Mouse (Mus musculus) hindbrain, embryonic 13.5 days (tissue): Measurements from ENCODE around the gene Sfrp5. TPM values are rescaled to one million over a fixed set of nuclear protein-coding genes. Genes with fewer than 3 reads are reported as not detected.

ENCODE experiments used
- ATAC-seq: fragments of 200-750 bp; cut with Nextera tagmentation; 2 replicates; pipeline ENCODE4 v1.8.0; 2017; ENCODE audit warnings: moderate TSS enrichment; ENCODE audit not compliant: low FRiP score
- H3K27ac ChIP-seq: fragments of 300-500 bp; sonication (generic); 2 replicates; pipeline ENCODE4 v1.5.1; 2015; ENCODE audit warnings: inconsistent platforms, mild to moderate bottlenecking, moderate library complexity
- H3K27me3 ChIP-seq: fragments of 300-500 bp; sonication (generic); 2 replicates; pipeline ENCODE4 v1.6.1; 2015; ENCODE audit warnings: mild to moderate bottlenecking, inconsistent platforms
- H3K36me3 ChIP-seq: fragments of 300-500 bp; sonication (generic); 2 replicates; pipeline ENCODE4 v1.6.1; 2015; ENCODE audit warnings: mild to moderate bottlenecking, inconsistent platforms
- H3K4me1 ChIP-seq: fragments of 300-500 bp; sonication (generic); replicated peaks from 2 replicates; pipeline ENCODE4 v1.6.1; 2015; ENCODE audit warnings: inconsistent platforms
- H3K4me2 ChIP-seq: fragments of 300-500 bp; sonication (generic); 2 replicates; pipeline ENCODE4 v1.6.1; 2015; ENCODE audit warnings: inconsistent platforms, mild to moderate bottlenecking, moderate library complexity
- H3K4me3 ChIP-seq: fragments of 300-500 bp; sonication (generic); 2 replicates; pipeline ENCODE4 v1.5.1; 2015; ENCODE audit warnings: mild to moderate bottlenecking, inconsistent platforms
- H3K9ac ChIP-seq: fragments of 300-500 bp; sonication (generic); 2 replicates; pipeline ENCODE4 v1.6.1; 2015; ENCODE audit warnings: mild to moderate bottlenecking, inconsistent platforms
- H3K9me3 ChIP-seq: fragments of 300-500 bp; sonication (generic); 2 replicates; pipeline ENCODE4 v1.6.1; 2016; ENCODE audit warnings: inconsistent platforms
- WGBS: fragments of 180-500 bp; shearing (Covaris S2); methylation state at CpG from one replicate; pipeline ENCODE4 v1.1.7; 2015; 5-methylcytosine and 5-hydroxymethylcytosine counted together
- polyA plus RNA-seq: library from polyadenylated mRNA; unstranded; fragments of >200 nt; fragmentation: Nextera tagmentation; extraction: Ambion mirVana; gene quantifications from 2 replicates; pipeline ENCODE4 v1.2.1, GENCODE M21; 2015

Sfrp5 gene
- polyA plus RNA-seq, 1 experiment from 2014 or later, result 4.4 TPM

- Histone ChIP-seq H3K4me3 (no peak overlapping the region), H3K4me1 (peaks cover 4% of the 10 kb centered on the region; the same call in 1 of the 2 replicates), H3K9me3 (no peaks in the 10 kb centered on the region), H3K9ac (no peak overlapping the region), H3K36me3 (peaks cover 56% of the 10 kb centered on the region), H3K27me3 (peaks cover 4% of the 10 kb centered on the region), H3K27ac (no peak overlapping the region; the same call in 1 of the 2 replicates), H3K4me2 (no peak overlapping the region)
- ATAC-seq, result no peak
- WGBS, result 43% methylated on average over 2 of the region's 2 CpGs
Observed at GRCm38 (mm10) chr19:42193311-42193710, 8.7 kb downstream of the Sfrp5 start.

- no peak overlapping the region for H3K9ac ChIP-seq
- H3K4me2 ChIP-seq, result no peak overlapping the region
- peaks cover 81% of the 10 kb centered on the region for H3K36me3 ChIP-seq
- ATAC-seq, result 0 out of 2 replicates have a peak, but pooled peaks have one; percentile 57
- no peaks in the 10 kb centered on the region for H3K27me3 ChIP-seq
- H3K27ac ChIP-seq, result no peak overlapping the region
- H3K4me3 ChIP-seq, result no peak overlapping the region
- H3K9me3 ChIP-seq, result no peaks in the 10 kb centered on the region
- no peaks in the 10 kb centered on the region; the same call in 1 of the 2 replicates for H3K4me1 ChIP-seq
- WGBS, result 19% methylated on average over 5 of the region's 5 CpGs
Observed at GRCm38 (mm10) chr19:42190494-42190893, 11.6 kb downstream of the Sfrp5 start.

DNA sequence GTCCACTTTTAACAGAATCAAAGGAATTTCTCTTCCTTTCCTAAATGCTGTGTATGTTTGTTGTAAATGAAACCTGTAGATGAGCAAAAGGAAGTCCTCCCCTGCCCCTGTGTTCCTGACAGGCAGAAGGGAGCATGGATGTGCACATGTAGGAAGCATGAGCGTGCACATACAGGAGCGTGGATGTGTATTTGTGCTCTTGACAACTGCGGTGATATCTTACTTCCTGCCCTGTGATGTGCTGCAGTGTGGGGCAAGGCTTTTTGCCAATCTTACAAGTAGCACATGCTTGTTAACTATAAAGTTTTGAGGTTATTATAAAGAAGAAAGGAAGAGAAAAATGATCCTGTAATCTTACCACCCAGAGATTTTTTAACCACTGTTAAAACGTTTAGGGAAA lies 12.3 kb downstream of the Sfrp5 start:
- 85% methylated on average over 4 of the region's 4 CpGs for WGBS
- ATAC-seq, result no peak
- Histone ChIP-seq H3K9ac (no peak overlapping the region), H3K4me2 (no peak overlapping the region), H3K4me3 (no peak overlapping the region), H3K9me3 (no peaks in the 10 kb centered on the region), H3K27ac (no peak overlapping the region), H3K4me1 (no peaks in the 10 kb centered on the region; the same call in 1 of the 2 replicates), H3K27me3 (no peaks in the 10 kb centered on the region), H3K36me3 (peaks cover 87% of the 10 kb centered on the region)

GRCm38 (mm10) chr19:42182673-42183072 lies 19.4 kb downstream of the Sfrp5 start:
- Histone ChIP-seq H3K4me1 (0 out of 2 replicates have a peak, but pooled peaks cover 3% of the 10 kb centered on the region), H3K27me3 (no peaks in the 10 kb centered on the region), H3K4me3 (no peak overlapping the region), H3K4me2 (no peak overlapping the region), H3K9ac (no peak overlapping the region), H3K9me3 (no peaks in the 10 kb centered on the region), H3K27ac (no peak overlapping the region), H3K36me3 (peaks cover 88% of the 10 kb centered on the region)
- ATAC-seq, result no peak
- 73% methylated on average over 6 of the region's 6 CpGs for WGBS

- Histone ChIP-seq H3K4me1 (peaks cover 10% of the 10 kb centered on the region; the same call in 1 of the 2 replicates), H3K4me2 (no peak overlapping the region), H3K9me3 (no peaks in the 10 kb centered on the region), H3K27ac (no peak overlapping the region), H3K27me3 (no peaks in the 10 kb centered on the region), H3K9ac (no peak overlapping the region), H3K4me3 (no peak overlapping the region), H3K36me3 (peaks cover 59% of the 10 kb centered on the region)
- WGBS, result 94% methylated on average over 14 of the region's 14 CpGs
- no peak for ATAC-seq
Observed at GRCm38 (mm10) chr19:42179356-42179755, 22.7 kb downstream of the Sfrp5 start.

DNA sequence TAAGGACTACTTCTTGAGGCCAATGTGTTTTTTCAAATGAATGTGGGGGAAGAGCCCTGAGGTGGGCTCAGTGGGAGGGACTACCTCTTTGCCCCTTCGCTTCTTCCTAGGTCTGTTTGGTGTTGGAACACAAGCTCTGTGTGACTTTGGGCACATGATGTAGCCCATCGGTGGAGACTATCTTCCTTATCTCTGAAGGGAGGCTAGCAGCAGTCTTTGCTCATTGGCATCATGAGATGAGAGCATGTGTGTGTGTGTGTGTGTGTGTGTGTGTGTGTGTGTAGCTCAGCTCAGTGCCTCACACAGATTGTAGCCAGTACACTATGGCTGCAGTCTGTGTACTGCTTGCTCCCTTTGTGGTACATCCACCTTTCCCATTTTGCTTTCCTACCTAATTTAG lies 24.6 kb downstream of the Sfrp5 start:
- WGBS, result 90% methylated on average over 2 of the region's 2 CpGs

GRCm38 (mm10) chr19:42176841-42177240 lies 25.2 kb downstream of the Sfrp5 start:
- Histone ChIP-seq H3K9ac (no peak overlapping the region), H3K4me1 (peaks cover 25% of the 10 kb centered on the region), H3K36me3 (peaks cover 35% of the 10 kb centered on the region), H3K9me3 (no peaks in the 10 kb centered on the region), H3K27ac (no peak overlapping the region), H3K4me2 (no peak overlapping the region), H3K27me3 (no peaks in the 10 kb centered on the region), H3K4me3 (no peak overlapping the region)
- WGBS, result 85% methylated on average over 7 of the region's 7 CpGs
- ATAC-seq, result no peak

More for the DNA sequence above, 24.6 kb downstream of the Sfrp5 start:
- no peak for ATAC-seq
- no peak overlapping the region for H3K4me3 ChIP-seq
- no peak overlapping the region for H3K9ac ChIP-seq
- no peak overlapping the region for H3K27ac ChIP-seq
- H3K4me2 ChIP-seq, result no peak overlapping the region
- H3K4me1 ChIP-seq, result peaks cover 20% of the 10 kb centered on the region
- no peaks in the 10 kb centered on the region for H3K27me3 ChIP-seq
- no peaks in the 10 kb centered on the region for H3K9me3 ChIP-seq
- H3K36me3 ChIP-seq, result peaks cover 40% of the 10 kb centered on the region

- peaks cover 26% of the 10 kb centered on the region for H3K27me3 ChIP-seq
- H3K36me3 ChIP-seq, result no peaks in the 10 kb centered on the region
- WGBS, result 2% methylated on average over 51 of the region's 56 CpGs
- H3K27ac ChIP-seq, result peak overlapping the region; percentile 66
- peak overlapping the region; percentile 90 for H3K4me2 ChIP-seq
- peak overlapping the region; percentile 91 for H3K9ac ChIP-seq
- H3K4me1 ChIP-seq, result peaks cover 43% of the 10 kb centered on the region
- peak; percentile 91 for ATAC-seq
- no peaks in the 10 kb centered on the region for H3K9me3 ChIP-seq
- peak overlapping the region; percentile 85 for H3K4me3 ChIP-seq
Observed at GRCm38 (mm10) chr19:42170025-42170969, 31.8 kb downstream of the Sfrp5 start.

- Histone ChIP-seq H3K4me1 (peaks cover 39% of the 10 kb centered on the region), H3K36me3 (no peaks in the 10 kb centered on the region), H3K27me3 (peaks cover 26% of the 10 kb centered on the region), H3K9me3 (no peaks in the 10 kb centered on the region), H3K9ac (peak overlapping the region; percentile 55; the same call in 1 of the 2 replicates), H3K4me3 (no peak overlapping the region), H3K27ac (peak overlapping the region; percentile 70), H3K4me2 (peak overlapping the region; percentile 90)
- WGBS, result 74% methylated on average over 10 of the region's 10 CpGs
- no peak for ATAC-seq
Observed at GRCm38 (mm10) chr19:42169322-42169975, 32.6 kb downstream of the Sfrp5 start.

DNA sequence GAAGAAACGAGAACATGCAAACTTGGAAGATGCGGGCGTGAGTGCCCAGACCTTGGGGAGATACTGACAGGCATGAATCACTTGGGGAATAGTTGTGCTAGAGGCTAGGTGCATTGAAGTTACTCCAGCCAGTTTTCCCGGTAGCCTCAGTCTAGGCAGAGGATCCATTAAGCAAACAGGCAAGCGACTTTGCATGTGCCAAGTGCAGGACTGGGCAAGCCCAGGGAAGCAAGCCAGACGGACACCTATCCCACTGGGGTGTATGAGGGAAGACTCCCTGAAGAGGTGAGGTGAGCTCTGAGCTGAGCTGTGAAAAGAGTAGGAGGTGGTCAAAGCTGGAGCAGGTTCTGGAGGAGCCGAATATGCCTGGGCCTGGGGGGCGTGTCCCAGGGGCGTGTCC lies 34.6 kb downstream of the Sfrp5 start:
- Histone ChIP-seq H3K4me1 (peaks cover 33% of the 10 kb centered on the region), H3K36me3 (no peaks in the 10 kb centered on the region), H3K9me3 (no peaks in the 10 kb centered on the region), H3K4me3 (no peak overlapping the region), H3K27ac (no peak overlapping the region), H3K27me3 (peaks cover 26% of the 10 kb centered on the region), H3K9ac (no peak overlapping the region), H3K4me2 (no peak overlapping the region)
- WGBS, result 71% methylated on average over 9 of the region's 9 CpGs
- no peak for ATAC-seq

- H3K9me3 ChIP-seq, result no peaks in the 10 kb centered on the region
- no peak overlapping the region for H3K4me2 ChIP-seq
- H3K9ac ChIP-seq, result no peak overlapping the region
- no peak overlapping the region for H3K27ac ChIP-seq
- H3K27me3 ChIP-seq, result peaks cover 26% of the 10 kb centered on the region
- no peak for ATAC-seq
- H3K4me3 ChIP-seq, result no peak overlapping the region
- peaks cover 27% of the 10 kb centered on the region for H3K4me1 ChIP-seq
- 51% methylated on average over 3 of the region's 3 CpGs for WGBS
- no peaks in the 10 kb centered on the region for H3K36me3 ChIP-seq
Observed at GRCm38 (mm10) chr19:42166766-42167165, 35.3 kb downstream of the Sfrp5 start.

GRCm38 (mm10) chr19:42166130-42166529 lies 35.9 kb downstream of the Sfrp5 start:
- no peak overlapping the region for H3K9ac ChIP-seq
- no peak overlapping the region for H3K27ac ChIP-seq
- no peaks in the 10 kb centered on the region for H3K36me3 ChIP-seq
- H3K9me3 ChIP-seq, result no peaks in the 10 kb centered on the region
- no peak overlapping the region for H3K4me3 ChIP-seq
- 3% methylated on average over 12 of the region's 12 CpGs for WGBS
- peaks cover 21% of the 10 kb centered on the region for H3K4me1 ChIP-seq
- H3K4me2 ChIP-seq, result peak overlapping the region; percentile 37
- H3K27me3 ChIP-seq, result peaks cover 26% of the 10 kb centered on the region
- no peak for ATAC-seq
